Mouse (Mus musculus) R1 (cell line): ENCODE measurements around the gene Fntb.

Experiments
- DNase-seq: peaks from one replicate; pipeline ENCODE4 v3.0.0-alpha.2; 2018; ENCODE audit warnings: low read depth, low spot score

Gene Fntb

DNA sequence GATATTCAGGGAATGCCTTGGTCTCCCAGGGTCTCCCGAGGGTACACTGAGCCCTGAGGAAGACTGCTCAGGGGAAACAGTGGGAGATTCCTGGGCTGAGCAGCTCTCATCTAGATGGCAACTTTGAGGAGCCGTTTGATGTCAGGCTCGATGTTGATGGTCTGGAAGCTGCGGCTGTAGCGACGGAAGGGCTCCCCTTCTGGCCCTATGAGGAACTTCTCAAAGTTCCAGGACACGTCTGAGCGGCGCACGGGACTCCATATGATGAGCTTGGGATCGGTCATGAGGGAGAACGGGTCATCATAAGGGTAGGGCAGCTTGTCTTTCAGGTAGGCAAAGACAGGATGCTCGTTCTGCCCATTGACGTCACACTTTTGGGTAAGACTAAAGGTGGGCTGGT lies 27.2 kb downstream of the Fntb start:
- peak; percentile 42 for DNase-seq

DNA sequence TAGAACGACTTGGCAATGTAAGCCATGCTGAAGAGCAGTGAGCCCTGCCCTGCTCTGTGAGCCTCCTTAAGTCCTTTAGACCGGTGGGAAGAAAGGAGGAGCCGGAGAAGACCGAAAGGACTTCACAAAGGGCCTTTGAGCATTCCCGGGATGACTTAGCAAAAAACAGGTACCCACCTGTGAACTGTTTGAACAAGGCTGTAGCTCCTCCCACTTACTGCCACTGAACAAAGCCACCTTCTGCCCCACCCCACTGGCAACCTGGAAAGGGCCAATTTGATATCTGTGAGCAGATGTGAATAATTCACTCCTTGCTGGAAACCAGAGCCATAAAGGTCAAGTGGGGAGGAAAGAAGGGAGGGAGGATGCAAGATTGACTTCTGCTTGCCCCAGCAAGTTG lies 30.0 kb downstream of the Fntb start, which contains the start of gene Gpx2:
Gpx2 (minus strand) TSS at position 205 of the 400 bp plus-strand sequence.
- DNase-seq, result peak; percentile 63

DNA sequence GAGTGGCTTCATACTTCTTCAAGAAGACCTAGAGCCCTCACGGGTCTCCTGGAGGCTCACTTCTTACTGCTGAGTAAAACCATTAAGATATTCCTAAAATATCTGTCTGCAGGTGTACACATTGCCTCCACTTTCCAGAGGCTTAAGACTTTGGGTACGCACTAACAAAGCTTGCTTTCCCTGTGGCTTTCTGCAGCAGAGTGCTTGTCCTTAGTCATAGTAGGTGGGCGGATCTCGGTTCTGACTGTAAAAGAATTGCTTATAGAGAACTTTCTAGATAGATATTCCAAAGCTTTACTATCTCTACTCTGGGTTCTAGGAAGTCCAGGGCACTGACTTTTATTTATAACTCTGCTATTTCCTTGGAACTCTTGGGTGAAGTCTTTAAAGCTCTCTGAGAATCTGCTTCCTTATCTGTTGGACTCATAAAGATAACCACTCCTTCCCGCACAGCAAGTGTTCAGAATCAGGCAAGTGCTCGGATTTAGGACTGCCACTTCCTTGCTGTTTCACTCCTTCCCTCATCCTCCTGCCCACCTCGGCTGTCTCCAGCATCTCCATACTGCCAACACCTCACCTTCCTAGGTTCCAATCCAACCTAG lies 31.6 kb downstream of the Fntb start:
- DNase-seq, result no peak

DNA sequence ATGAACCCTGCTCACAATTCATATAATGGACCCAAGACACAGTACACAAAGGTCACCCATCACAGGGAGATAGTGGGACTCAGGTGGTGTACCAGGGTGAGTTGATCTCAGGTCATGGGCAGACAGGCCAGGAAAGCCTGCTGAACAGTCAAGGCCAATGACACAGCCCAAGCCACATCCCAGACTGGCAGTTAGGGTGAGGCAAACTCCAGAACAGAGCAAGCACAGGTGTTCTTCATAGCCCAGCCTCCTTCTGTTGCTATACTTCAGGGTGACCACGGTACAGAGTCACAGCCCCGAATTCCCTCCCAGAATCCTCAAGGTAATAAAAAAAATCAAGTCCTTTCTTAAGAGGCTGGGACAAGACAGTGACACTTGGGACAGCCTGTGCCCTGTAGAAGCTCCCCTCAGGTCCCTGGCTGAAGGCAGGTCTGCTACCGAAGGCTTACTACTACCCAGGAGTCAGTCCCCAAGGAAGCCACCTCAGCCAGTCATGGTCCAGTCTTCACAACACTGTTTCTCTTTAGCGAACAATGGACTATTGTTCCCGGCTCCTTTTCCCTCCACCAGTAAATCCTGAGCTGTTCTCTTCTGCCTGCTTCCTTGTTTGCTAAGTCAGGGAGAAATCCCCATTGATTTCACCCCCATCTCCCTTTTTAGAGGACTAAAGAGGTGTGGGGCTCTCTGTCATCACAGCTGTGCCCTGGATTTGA lies 32.8 kb downstream of the Fntb start:
- DNase-seq, result no peak

DNA sequence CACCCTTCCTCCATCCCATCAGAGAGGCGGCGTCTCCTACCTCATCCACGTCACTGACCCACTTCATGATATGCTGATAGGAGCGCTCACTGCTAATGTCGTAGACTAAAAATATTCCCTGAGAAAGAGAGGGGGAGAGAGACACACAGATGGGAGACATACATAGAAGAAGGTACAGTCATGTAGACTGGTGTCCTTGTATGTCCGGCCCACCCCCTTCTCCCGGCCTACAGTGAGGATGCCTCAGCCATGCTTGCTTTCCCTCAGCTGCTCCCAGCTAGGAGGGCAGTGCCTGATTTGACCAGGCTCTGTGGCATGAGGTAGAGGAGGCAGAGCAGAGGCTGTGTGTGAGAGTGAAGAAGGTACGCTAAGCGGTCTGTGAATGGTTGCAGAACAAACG lies 37.6 kb downstream of the Fntb start:
- no peak for DNase-seq

DNA sequence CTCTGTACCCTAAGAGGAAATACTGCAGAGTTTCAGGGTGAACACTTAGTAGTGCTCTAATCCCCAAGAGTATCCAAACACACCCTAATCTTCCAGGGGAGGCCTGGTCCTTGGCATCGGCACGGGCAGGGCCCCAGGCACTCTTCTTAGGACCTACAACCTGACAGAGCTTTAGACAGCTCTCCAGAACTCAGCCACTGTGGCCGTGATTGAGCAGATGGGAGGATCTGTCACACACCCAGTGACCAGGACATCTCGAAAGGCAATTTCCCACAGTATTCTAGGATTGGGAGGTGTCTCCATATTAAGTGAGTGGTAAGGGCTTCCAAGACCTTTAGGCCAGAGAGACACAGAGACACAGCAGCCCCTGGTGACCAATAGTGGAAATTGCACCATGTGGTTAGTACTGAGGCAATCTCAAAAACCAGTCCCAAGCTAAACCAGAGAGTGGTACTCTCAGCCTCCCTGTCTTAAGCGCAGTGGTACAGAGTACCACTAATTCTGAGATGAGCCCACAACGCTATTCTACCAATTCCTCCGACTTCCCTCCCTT lies 38.4 kb downstream of the Fntb start:
- peak; percentile 75 for DNase-seq

DNA sequence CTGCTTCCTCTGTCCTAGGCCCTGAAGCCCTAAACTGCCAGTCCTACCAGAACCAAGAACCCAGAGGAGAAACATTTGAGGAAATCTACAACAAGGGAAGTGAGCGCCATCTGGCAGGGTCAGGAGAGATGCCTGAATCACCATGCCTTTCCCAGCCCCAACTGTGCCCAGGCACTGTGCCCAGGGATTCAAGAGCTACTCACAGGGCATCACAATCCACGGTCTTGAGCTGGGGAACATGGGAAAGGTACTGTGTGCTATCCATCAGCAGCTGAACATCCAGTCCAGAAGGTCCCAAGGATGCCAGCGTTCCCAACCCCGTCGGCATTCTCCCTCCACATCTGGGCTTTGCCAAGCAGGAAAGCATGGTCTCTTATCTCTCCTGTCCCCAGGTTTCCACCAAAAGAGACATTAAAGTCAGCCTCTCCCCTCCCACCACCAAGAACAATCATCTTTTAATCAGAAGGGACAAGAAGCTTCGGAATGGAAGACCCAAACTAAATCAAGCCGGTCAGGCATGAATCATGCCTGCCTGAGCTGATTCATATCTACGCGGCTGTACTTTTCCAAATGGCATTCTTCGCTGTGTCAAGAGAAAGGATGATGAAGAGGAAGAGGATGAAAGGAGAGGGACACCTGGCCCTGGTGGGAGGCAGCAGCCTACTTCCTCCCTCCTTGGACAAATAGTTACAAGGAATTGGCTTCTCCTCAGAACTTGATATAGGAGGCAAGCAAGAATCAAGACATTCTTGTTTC lies 39.8 kb downstream of the Fntb start:
- DNase-seq, result no peak

DNA sequence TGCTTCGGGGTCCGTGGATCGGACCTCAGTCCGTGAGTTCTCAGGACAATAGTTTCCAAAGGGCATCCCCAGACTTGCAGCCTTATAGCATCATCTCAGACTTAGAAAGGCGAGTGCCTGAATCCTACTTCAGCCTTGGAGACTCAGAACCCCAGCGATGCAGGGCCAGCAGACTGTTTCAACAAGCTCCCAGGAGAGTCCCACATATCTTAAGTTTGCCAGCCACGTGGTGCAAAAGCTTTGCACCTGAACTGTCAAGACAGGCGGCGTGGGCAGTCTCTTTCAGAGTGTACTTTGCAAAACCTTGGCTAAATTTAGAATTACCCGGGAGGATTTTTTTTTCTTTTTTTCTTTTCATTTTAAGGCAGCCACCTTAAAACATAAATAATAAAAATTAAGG lies 42.4 kb downstream of the Fntb start:
- no peak for DNase-seq

DNA sequence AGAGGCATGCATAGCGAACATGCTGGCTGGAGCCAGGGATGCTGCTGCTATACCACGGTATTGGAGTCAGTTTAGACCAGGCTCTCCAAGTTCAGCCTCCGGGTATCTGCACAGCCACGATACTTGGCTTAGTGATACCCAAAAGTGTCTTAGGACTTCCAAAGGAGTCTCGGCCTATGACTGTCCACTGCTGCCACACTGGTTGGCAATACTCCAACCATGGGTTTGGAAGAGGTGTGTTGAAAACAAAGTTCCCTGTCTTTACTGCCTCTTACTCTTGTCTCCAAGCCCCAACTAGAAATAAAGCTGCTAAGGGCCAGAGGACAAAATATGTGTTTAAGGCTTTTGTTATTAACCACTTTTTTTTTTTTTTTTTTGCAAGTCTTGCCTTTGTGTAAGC lies 45.1 kb downstream of the Fntb start:
- no peak for DNase-seq

DNA sequence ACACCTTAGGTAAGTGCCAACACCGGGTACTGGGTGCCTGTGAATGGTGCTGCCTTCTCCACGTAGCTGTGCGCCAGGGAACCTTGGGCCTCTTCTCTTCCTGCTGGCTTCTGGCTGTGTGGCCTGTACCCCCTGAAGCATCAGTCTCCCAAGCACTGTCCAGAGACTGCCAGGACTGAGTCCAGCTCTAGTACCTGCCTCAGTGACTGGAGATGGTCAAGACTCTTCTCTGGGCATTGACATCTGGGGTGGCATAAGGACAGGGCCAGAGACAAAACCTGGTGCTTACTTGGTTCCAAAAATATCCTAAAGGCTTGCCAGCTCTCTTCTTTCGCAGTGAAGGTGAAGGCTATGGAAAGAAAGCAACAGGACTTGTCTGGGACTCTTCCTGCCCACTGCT lies 45.6 kb downstream of the Fntb start:
- DNase-seq, result no peak

DNA sequence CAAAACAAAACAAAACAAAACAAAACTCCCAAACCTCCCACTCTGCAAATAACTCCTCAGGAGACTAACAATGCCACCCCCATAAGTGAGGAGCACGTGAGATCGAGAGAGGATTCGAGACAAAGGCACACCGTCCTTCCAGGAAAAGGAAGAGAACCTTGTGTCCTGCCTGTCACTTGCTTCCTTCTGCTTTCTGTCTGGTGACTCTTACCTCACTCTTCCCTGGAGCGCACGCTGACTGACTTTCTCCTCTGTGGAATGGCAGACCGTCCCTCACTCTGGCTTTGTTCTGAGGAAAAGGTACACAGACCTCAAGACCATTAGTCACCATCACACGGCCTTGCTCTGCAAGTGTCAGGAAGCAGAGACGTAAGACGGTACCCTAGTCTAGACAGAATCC lies 48.2 kb downstream of the Fntb start:
- no peak for DNase-seq

DNA sequence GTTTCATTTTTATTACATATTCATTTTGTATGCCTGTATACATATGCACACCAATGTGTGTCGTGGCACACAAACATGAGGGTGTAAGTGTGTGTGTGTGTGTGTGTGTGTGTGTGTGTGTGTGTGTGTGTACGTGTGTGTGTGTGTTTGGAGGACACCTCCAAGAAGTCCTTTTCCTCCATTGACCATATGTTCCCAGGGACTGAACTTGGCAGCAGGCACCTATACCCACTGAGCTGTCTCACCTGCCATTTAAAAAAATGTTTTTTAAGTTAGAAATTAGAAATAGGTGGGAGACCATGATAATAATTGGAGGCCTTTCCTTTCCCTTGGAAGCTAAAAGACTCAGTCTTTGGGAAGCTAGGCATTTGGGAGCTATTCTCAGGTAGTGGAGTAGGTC lies 48.7 kb downstream of the Fntb start:
- DNase-seq, result no peak

DNA sequence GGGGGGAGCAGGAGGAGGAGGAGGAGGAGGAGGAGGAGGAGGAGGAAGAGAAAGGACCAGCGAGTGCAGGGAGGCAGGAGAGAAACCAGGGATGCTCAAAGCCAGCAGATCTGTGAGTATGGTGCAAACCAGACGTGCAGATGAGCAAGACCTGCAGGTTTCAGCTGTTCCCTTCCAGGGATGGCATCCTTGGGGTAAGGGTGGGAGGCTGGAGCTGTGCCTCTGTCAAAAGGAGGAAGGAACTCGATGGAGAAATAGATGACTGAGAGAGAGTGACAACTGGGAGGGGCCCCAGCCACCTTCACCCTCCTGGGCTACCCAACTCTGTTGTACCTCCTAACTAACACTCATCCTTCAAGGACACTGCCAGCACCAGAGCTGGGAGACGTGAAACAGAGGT lies 51.3 kb downstream of the Fntb start:
- DNase-seq, result no peak

DNA sequence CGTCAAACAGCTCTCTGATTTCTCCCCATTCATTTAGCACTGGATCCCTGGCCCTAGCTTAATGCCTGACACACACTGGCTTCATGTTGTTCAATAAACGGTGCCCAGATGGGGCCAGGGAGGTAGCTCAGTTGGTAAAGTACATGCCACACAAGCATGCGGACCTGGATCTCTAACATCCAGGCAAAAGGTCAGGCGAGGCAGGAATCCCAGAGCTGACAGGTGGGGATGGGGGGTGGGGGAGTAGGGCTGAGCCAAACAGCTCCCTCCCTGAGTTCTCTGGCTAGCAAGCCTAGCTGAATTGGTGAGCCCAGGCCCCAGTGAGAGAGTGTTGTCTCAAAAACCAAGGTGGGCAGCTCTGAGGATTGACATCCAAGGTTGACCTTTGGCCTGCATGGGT lies 51.8 kb downstream of the Fntb start:
- DNase-seq, result no peak

DNA sequence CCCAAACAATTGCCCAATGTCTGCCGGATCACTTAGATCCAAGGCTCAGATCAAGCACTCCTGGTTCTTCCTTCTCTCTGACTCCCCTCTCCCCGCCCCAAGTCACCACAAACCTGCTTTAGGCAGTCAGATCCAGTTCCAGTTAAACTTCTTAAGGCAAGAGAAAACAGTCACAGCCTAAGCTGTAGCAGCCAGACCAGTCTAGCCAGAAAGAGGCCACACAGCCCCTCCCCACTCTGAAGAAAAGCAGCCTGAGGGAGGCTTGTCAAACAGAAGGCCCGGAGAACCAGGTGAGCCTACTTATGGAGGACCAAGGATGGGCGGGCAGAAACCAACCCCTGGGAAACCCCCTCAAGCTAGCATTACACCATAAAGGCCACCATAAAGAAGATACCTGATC lies 52.7 kb downstream of the Fntb start:
- DNase-seq, result peak; percentile 80

DNA sequence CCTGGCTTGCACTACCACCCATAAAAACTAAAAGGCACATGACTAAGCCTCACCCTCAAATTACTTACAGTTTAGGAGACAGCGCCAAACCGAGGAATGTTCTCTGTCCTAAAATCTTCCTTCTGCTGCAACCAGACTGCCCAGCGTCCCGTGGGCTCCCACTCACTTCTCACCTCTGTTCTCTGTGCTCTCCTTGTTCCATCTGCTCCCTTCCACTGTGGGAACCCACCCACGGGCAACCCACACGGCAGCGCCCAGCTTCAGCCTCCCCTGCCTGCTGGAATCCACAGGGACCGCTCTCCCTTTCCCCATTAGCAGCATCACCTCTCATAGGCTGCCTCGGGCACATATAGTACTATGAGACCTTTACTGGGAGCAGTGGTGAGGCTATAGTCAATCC lies 53.5 kb downstream of the Fntb start:
- no peak for DNase-seq

DNA sequence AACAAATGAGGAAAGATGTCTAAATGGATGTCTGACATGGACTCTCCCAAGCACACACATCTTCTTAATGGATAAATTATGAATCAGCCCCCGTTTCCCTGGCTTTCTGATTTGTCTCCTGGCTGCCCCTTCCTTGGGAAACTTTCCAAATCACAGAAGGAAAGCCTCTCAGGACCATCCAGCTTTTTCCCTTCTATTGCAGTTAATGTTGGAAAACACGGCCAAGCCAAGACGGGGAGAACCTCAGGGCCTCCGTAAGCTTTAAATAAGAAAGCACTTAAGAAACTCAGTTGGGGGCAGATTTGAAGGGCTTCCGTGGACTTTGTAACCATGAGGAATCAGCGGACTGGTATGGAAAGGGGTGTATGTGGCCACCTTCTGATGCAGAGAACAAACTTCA lies 54.4 kb downstream of the Fntb start:
- DNase-seq, result no peak

DNA sequence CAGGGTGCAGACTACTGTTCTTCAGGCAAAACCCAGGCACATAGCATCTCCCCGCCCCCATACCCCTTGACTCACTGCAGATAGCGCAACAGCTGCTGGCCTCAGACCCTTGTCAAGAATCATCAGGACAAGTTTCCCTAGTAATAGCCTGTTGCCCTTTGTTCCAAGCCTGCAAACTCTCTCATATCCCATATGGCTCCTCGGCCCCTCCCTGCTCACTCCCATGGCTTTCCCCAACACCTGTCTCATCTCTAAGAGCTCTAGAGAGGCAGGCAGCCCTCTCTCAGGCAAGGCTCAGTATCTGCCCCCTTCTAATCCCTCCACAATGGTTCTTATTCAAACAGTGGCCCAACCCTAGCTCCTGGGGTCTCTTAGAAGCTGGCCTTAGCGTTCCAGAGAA lies 55.2 kb downstream of the Fntb start:
- no peak for DNase-seq

DNA sequence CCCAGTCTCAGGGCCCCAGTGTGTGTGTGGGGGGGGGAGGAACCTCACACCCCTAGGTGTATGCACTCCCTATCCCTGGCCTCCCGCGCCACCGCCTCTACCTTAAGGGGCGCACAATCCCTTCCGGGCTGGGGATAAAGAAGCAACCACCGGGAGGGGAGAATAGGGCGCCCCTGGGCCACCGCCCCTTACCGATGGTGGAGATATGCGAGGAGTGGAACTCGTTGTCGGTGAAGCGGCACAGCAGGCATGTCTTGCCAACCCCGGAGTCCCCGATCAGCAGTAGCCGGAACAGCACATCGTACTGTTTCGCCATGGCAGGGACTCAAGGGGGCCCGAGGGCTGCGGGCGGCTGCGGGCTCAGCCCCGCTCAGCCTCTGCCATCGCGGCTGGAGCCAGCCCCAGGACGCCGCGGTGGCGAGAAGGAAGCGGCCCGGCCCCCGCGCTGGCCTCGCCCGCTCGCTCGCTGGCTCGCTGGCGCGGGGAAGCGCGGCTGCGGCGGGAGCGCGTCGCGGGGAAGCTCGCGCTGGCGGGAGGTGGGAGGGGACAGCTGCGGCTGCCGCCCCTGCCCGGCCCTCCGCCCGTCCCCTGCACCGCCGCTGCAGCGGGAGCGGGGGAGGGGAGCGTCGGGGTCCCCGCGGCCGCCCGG lies 56.7 kb downstream of the Fntb start:
- peak; percentile 60 for DNase-seq

DNA sequence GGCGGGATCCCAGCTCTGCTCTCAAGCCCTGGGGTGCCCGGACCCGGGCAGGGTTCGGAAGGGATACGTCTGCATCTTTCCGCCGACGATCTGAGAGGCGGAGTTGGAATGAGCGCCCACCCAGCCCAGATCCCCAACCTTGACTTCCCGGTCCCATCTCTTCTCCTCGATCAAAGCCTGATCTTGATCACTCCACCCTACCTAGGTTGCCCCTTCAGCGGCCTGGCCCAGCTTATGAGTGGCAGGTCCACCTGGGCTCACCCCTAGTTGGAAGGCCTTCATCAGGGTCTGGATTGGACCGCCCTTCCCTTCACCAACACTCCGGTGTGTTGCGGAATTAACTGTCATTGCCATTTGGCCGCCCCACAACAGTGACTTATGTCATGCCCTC lies 57.3 kb downstream of the Fntb start, which contains the start of gene Rab15:
Rab15 (minus strand) TSS at position 258 of the 391 bp plus-strand sequence.
- peak; percentile 55 for DNase-seq

DNA sequence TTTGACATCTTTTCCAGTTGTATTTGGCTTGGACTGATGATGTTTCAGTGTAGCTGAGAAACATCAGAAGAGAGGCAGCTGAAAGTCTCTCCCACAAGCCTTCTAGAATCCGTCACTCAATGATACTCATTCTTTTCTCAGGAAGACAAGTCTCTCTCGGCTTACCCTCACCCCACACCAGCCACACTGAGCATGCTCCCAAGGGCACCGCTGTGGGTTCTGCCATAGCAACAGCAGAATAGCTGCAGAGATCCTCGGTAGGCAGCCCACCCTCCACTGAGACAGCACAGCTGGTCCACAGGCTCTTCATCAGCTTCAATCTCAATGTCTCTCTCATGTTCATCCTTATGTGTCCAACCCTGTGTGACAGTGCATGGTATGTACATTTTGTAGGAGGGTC lies 59.9 kb downstream of the Fntb start:
- no peak for DNase-seq

DNA sequence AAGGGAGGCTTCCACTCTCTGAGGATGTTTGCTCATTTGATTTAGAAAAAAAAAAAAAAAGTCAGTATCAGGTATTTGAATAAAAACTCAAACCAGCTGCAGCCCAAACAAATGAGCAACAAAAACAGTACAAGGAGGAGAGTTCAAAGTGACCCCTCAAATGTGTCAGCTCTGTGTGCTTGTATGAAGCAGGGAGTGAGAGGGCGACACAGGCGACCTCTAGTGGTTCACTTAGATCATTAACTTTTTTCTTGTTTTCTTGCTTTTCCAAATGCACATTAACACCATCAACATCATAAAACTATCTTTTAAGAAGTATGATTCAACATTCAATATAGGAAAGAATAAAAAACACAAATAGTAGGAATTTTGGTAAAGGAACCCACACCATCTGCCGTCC lies 67.3 kb downstream of the Fntb start:
- peak; percentile 66 for DNase-seq
